In genomic region chr8:108990537-108990936, GRCm38 (mm10) we compare ENCODE assay signal across 17 mouse cellular contexts.
DNase-seq lines count a peak whose midpoint lies in the region; ATAC-seq and TF ChIP-seq lines count a peak whose summit lies in the region.
"Had no signal": no experiment of that assay in that cellular context is flagged by ENCODE, and none has a peak within 500 bp of the region (broad histone marks: within the 10 kb centered on the region; RNA-seq: fewer than 3 reads in every experiment).

No protein-coding gene starts in this region.

- no peaks in the 10 kb centered on the region for H3K27me3 ChIP-seq in lung, embryonic 16.5 days (ENCODE audit: control insufficient read depth, insufficient read depth, low read depth, low read length)
- H3K27me3 ChIP-seq in limb, embryonic 10.5 days (ENCODE audit: low read depth, poor library complexity, severe bottlenecking): no peaks in the 10 kb centered on the region
- no peaks in the 10 kb centered on the region for H3K27me3 ChIP-seq in liver, embryonic 12.5 days (replicated peaks)
- H3K27me3 ChIP-seq in heart, adult 2 months (ENCODE audit: control insufficient read depth, insufficient read depth, low read length): no peaks in the 10 kb centered on the region
- H3K27me3 ChIP-seq: CH12.LX; forebrain, embryonic 12.5 days had no signal

- ATAC-seq in lung, embryonic 16.5 days (ENCODE audit: low read depth): peak; percentile 59; the same call in 1 of the 2 replicates
- ATAC-seq in liver, embryonic 12.5 days: peak; percentile 64
- ATAC-seq: midbrain, embryonic 16.5 days had no signal

- no peak for TF ChIP-seq CTCF in lung, adult 2 months (IDR thresholded peaks at IDR 0.05; ENCODE audit: insufficient read depth, low read length)
- TF ChIP-seq CTCF in heart, adult 2 months (IDR thresholded peaks at IDR 0.05): no peak

- H3K4me1 ChIP-seq in lung, embryonic 16.5 days (replicated peaks; ENCODE audit: control insufficient read depth, insufficient read depth, low read length): 0 out of 2 replicates have a peak, but pooled peaks cover 3% of the 10 kb centered on the region
- no peaks in the 10 kb centered on the region for H3K4me1 ChIP-seq in lung, adult 2 months (ENCODE audit: control insufficient read depth, insufficient read depth, low read length)
- peaks cover 23% of the 10 kb centered on the region for H3K4me1 ChIP-seq in limb, embryonic 10.5 days
- no peaks in the 10 kb centered on the region for H3K4me1 ChIP-seq in liver, embryonic 12.5 days
- no peaks in the 10 kb centered on the region for H3K4me1 ChIP-seq in heart, adult 2 months (ENCODE audit: control insufficient read depth, insufficient read depth, low read length)
- H3K4me1 ChIP-seq: forebrain, embryonic 12.5 days had no signal

- 37% methylated on average over 6 of the region's 6 CpGs for WGBS in lung, embryonic 16.5 days
- 62% methylated on average over 6 of the region's 6 CpGs for WGBS in lung, adult 2 months
- WGBS in limb, embryonic 10.5 days: 72% methylated on average over 6 of the region's 6 CpGs
- WGBS in liver, embryonic 12.5 days (ENCODE audit: insufficient replicate concordance): 65% methylated on average over 6 of the region's 6 CpGs
- WGBS in heart, adult 2 months: 76% methylated on average over 6 of the region's 6 CpGs

- no peaks in the 10 kb centered on the region for H3K36me3 ChIP-seq in lung, embryonic 16.5 days (ENCODE audit: control insufficient read depth, insufficient read depth, low read length)
- H3K36me3 ChIP-seq in limb, embryonic 10.5 days: no peaks in the 10 kb centered on the region
- H3K36me3 ChIP-seq in liver, embryonic 12.5 days: no peaks in the 10 kb centered on the region
- no peaks in the 10 kb centered on the region for H3K36me3 ChIP-seq in heart, adult 2 months (ENCODE audit: control insufficient read depth, insufficient read depth, low read length)
- H3K36me3 ChIP-seq: forebrain, embryonic 12.5 days had no signal

- TF ChIP-seq EP300 in heart, adult 2 months (IDR thresholded peaks at IDR 0.05; ENCODE audit: insufficient read depth, low read depth, low read length): no peak

- intact Hi-C loops in heart, adult 2 months (cut with DNase I): no loop called here

- no peak for TF ChIP-seq POLR2A in lung, adult 2 months (IDR thresholded peaks at IDR 0.05; ENCODE audit: borderline replicate concordance, extremely low read depth, low read depth, low read length)
- no peak for TF ChIP-seq POLR2A in heart, adult 2 months (IDR thresholded peaks at IDR 0.05; ENCODE audit: insufficient read depth, low read depth, low read length)

- no peak for DNase-seq in lung, adult 2 months
- no peak for DNase-seq in limb, embryonic 10.5 days (ENCODE audit: low spot score)
- DNase-seq in lung, postnatal 36 days: peak; percentile 22
- DNase-seq in kidney, postnatal 36 days: no peak
- DNase-seq in heart, adult 2 months: no peak
- no peak for DNase-seq in layer of hippocampus, adult 9-10 months (ENCODE audit: low spot score)
- DNase-seq: adrenal gland, postnatal 14 days; cerebellum, adult 11-12 months; cerebellum, postnatal 36 days; heart, adult 11 months; right cerebral cortex, adult 18-20 months; thymus, postnatal 14 days had no signal

- H3K27ac ChIP-seq in lung, embryonic 16.5 days (ENCODE audit: low read length): no peak overlapping the region
- peak overlapping the region; percentile 71 for H3K27ac ChIP-seq in limb, embryonic 10.5 days
- no peak overlapping the region for H3K27ac ChIP-seq in liver, embryonic 12.5 days
- no peak overlapping the region for H3K27ac ChIP-seq in heart, adult 2 months
- H3K27ac ChIP-seq: forebrain, embryonic 12.5 days had no signal

- H3K4me3 ChIP-seq in lung, embryonic 16.5 days (ENCODE audit: low read length): no peak overlapping the region
- H3K4me3 ChIP-seq in lung, adult 2 months (replicated peaks; ENCODE audit: extremely low read depth, low read depth, low read length): no peak overlapping the region
- H3K4me3 ChIP-seq in limb, embryonic 10.5 days: no peak overlapping the region
- no peak overlapping the region for H3K4me3 ChIP-seq in liver, embryonic 12.5 days
- H3K4me3 ChIP-seq in heart, adult 2 months: no peak overlapping the region
- H3K4me3 ChIP-seq: forebrain, embryonic 12.5 days had no signal

- H3K9me3 ChIP-seq in lung, embryonic 16.5 days (ENCODE audit: control insufficient read depth, low read length): no peaks in the 10 kb centered on the region
- no peaks in the 10 kb centered on the region for H3K9me3 ChIP-seq in limb, embryonic 10.5 days (replicated peaks)
- H3K9me3 ChIP-seq in liver, embryonic 12.5 days (replicated peaks): no peaks in the 10 kb centered on the region
- H3K9me3 ChIP-seq: forebrain, embryonic 12.5 days had no signal

- H3K9ac ChIP-seq in lung, embryonic 16.5 days (ENCODE audit: low read length): no peak overlapping the region
- H3K9ac ChIP-seq in liver, embryonic 12.5 days: no peak overlapping the region
- H3K9ac ChIP-seq in heart, adult 2 months (ENCODE audit: low read depth, low read length): no peak overlapping the region
- H3K9ac ChIP-seq: forebrain, embryonic 12.5 days had no signal

- no peak overlapping the region for H3K4me2 ChIP-seq in lung, embryonic 16.5 days (ENCODE audit: low read depth, low read length)
- H3K4me2 ChIP-seq in liver, embryonic 12.5 days: no peak overlapping the region
- H3K4me2 ChIP-seq: forebrain, embryonic 12.5 days had no signal

- H3K79me2 ChIP-seq in heart, adult 2 months (replicated peaks; ENCODE audit: control insufficient read depth, insufficient read depth, low read length): no peaks in the 10 kb centered on the region
